Mouse (Mus musculus): ENCODE data around the gene Olfr715.
"Not testable (repeated sequence)": the region's sequence is repeated elsewhere in the genome, so short reads cannot be mapped to it uniquely, and the experiment has no call there.

Olfr715 gene

GRCm38 (mm10) chr7:107130983-107131382 is at the start of gene Olfr715:
TSS of gene Olfr715 (minus strand) at chr7:107131083.
- CTCF ChIA-PET: interaction anchor here in 1 of 4 experiments (0.6 kb wide), 1 partner anchor 55 kb away, joined by 7 read pairs; no protein-coding TSS in a partner anchor
- POLR2A ChIA-PET: not testable (repeated sequence)

- CTCF ChIA-PET: interaction anchor here in 1 of 4 experiments (1.5 kb wide), 1 partner anchor 1364 kb away, joined by 3 read pairs; no protein-coding TSS in a partner anchor
- POLR2A ChIA-PET: no interaction called here
Measured at GRCm38 (mm10) chr7:107180406-107180805, 49.5 kb upstream of the Olfr715 start.

- CTCF ChIA-PET: no interaction called here
Measured at GRCm38 (mm10) chr7:107166690-107167089, 35.8 kb upstream of the Olfr715 start, which contains the start of gene Nlrp14. TSS of gene Nlrp14 (plus strand) at chr7:107166990.

GRCm38 (mm10) chr7:107138027-107138426 is 7.1 kb upstream of the Olfr715 start, which contains the start of gene Olfr716:
TSS of gene Olfr716 (plus strand) at chr7:107138327.
- CTCF ChIA-PET: interaction anchor here in 1 of 4 experiments (0.7 kb wide), 1 partner anchor 611 kb away, joined by 3 read pairs; no protein-coding TSS in a partner anchor
- POLR2A ChIA-PET: not testable (repeated sequence)

More at GRCm38 (mm10) chr7:107166690-107167089, 35.8 kb upstream of the Olfr715 start, which contains the start of gene Nlrp14:
- POLR2A ChIA-PET: no interaction called here

DNA sequence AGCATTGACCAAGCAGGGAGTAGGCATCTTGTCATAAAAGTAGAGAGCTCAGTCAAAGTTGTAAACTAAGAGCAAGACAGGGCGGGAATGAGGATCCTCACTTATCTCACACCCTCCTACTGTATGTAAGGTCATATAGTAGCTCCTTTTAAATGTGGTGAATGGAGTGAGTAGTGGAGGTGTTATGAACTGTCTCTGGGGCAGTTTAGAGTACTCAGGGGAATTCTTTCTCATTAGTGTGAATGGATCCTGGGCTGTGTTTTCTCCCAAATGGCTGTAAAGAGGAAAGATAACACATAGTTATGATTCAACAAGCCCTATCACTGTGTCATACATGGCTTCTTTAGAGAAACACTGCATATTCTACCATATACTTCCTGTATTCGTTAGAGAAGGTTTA is 20.6 kb downstream of the Olfr715 start, which contains the start of gene Olfr715b:
TSS of gene Olfr715b (minus strand) at position 101 of the 400 bp plus-strand sequence.
- CTCF ChIA-PET, POLR2A ChIA-PET: not testable (repeated sequence)

DNA sequence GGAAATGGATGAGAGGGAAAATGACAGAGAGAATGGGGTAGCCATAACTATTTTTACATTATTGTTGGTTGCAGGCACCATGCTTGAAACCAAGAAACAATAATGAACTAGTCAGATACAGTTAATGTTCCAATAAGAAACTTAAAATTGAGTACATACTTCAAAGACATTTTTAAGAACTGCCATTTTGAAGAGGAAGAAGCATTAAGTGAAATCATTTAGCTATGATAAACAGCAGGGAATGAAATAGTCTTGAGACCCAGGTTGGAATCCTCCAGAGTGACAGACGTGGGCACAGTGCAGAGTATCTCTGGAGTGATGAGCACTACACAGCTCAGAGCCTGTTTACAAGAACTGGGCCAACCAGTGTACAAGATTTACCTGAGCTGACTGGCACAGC is 38.0 kb downstream of the Olfr715 start, which contains the start of gene Olfr17:
TSS of gene Olfr17 (plus strand) at position 301 of the 400 bp plus-strand sequence.
- ChIA-PET POLR2A (no interaction called here), CTCF (no interaction called here)
